Mouse (Mus musculus) midbrain, postnatal 0 days (tissue): ENCODE measurements at regions not wholly inside any gene's neighbourhood (a gene's known extent, or its start where the extent isn't known, plus 50 kb on each side); places are given as distances from the start of the nearest gene placed in this dataset.

ENCODE experiments used
- ATAC-seq: fragments of 200-750 bp; cut with Nextera tagmentation; 2 replicates; pipeline ENCODE4 v1.8.0; 2017; ENCODE audit warnings: moderate number of reproducible peaks, mild to moderate bottlenecking, moderate TSS enrichment, moderate library complexity; ENCODE audit not compliant: low FRiP score
- DNase-seq: peaks from one replicate; pipeline ENCODE4 v3.0.0-alpha.2; 2015; ENCODE audit warnings: low spot score
- H3K27ac ChIP-seq: fragments of 300-500 bp; sonication (generic); 2 replicates; pipeline ENCODE4 v1.5.1; 2014; ENCODE audit warnings: low read depth, mild to moderate bottlenecking, low read length, mixed read lengths
- H3K27me3 ChIP-seq: fragments of 300-500 bp; sonication (generic); 2 replicates; pipeline ENCODE4 v1.6.1; 2014; ENCODE audit warnings: low read length, control low read depth, mixed read lengths; ENCODE audit not compliant: insufficient read depth
- H3K36me3 ChIP-seq: fragments of 300-500 bp; sonication (generic); 2 replicates; pipeline ENCODE4 v1.6.1; 2014; ENCODE audit warnings: low read length, control low read depth, mixed read lengths; ENCODE audit not compliant: insufficient read depth
- H3K4me1 ChIP-seq: fragments of 300-500 bp; sonication (generic); 2 replicates; pipeline ENCODE4 v1.6.1; 2014; ENCODE audit warnings: mild to moderate bottlenecking, control low read depth, antibody characterized with exemption, low read length, mixed read lengths; ENCODE audit not compliant: insufficient read depth
- H3K4me2 ChIP-seq: fragments of 300-500 bp; sonication (generic); 2 replicates; pipeline ENCODE4 v1.6.1; 2014; ENCODE audit warnings: low read depth, mild to moderate bottlenecking, low read length, mixed read lengths; ENCODE audit not compliant: poor library complexity, severe bottlenecking
- H3K4me3 ChIP-seq: fragments of 300-500 bp; sonication (generic); 2 replicates; pipeline ENCODE4 v1.5.1; 2014; ENCODE audit warnings: low read depth, mild to moderate bottlenecking, low read length, moderate library complexity
- H3K9ac ChIP-seq: fragments of 300-500 bp; sonication (generic); replicated peaks from 2 replicates; pipeline ENCODE4 v1.6.1; 2014; ENCODE audit warnings: mild to moderate bottlenecking, low read length, moderate library complexity, mixed read lengths; ENCODE audit not compliant: poor library complexity, severe bottlenecking
- H3K9me3 ChIP-seq: fragments of 300-500 bp; sonication (generic); 2 replicates; pipeline ENCODE4 v1.6.1; 2016; ENCODE audit warnings: low read length, control low read depth
- CTCF ChIP-seq: IDR thresholded peaks from 2 replicates; pipeline ENCODE4 v1.5.1; 2016; ENCODE audit warnings: antibody characterized with exemption, mild to moderate bottlenecking
- WGBS: fragments of 180-500 bp; shearing (Covaris S2); extraction: QIAGEN DNeasy Blood & Tissue Kit; methylation state at CpG from one replicate; pipeline ENCODE4 v1.1.7; 2014; 5-methylcytosine and 5-hydroxymethylcytosine counted together

GRCm38 (mm10) chr10:60928646-60929045 is 97.3 kb upstream of the Unc5b start:
- no peaks in the 10 kb centered on the region for H3K4me1 ChIP-seq
- H3K4me3 ChIP-seq: no peak overlapping the region
- H3K27ac ChIP-seq: no peak overlapping the region
- no peak overlapping the region for H3K4me2 ChIP-seq
- no peaks in the 10 kb centered on the region for H3K36me3 ChIP-seq
- TF ChIP-seq CTCF: no peak
- WGBS: 82% methylated on average over 7 of the region's 7 CpGs
- DNase-seq: no peak
- no peaks in the 10 kb centered on the region for H3K27me3 ChIP-seq
- ATAC-seq: no peak
- H3K9me3 ChIP-seq: no peaks in the 10 kb centered on the region
- no peak overlapping the region for H3K9ac ChIP-seq

- no peaks in the 10 kb centered on the region for H3K9me3 ChIP-seq
- DNase-seq (no peak), ATAC-seq (no peak)
- H3K36me3 ChIP-seq: no peaks in the 10 kb centered on the region
- no peak for TF ChIP-seq CTCF
- 77% methylated on average over 8 of the region's 8 CpGs for WGBS
- no peak overlapping the region for H3K9ac ChIP-seq
- no peaks in the 10 kb centered on the region for H3K4me1 ChIP-seq
- H3K27me3 ChIP-seq: no peaks in the 10 kb centered on the region
- H3K4me2 ChIP-seq: no peak overlapping the region
- no peak overlapping the region for H3K4me3 ChIP-seq
- no peak overlapping the region for H3K27ac ChIP-seq
These were observed 96.8 kb upstream of the Unc5b start for GRCm38 (mm10) chr10:60928164-60928563.

- DNase-seq (no peak), ATAC-seq (no peak)
- Histone ChIP-seq H3K36me3 (no peaks in the 10 kb centered on the region), H3K4me1 (no peaks in the 10 kb centered on the region), H3K27ac (no peak overlapping the region), H3K27me3 (no peaks in the 10 kb centered on the region), H3K9ac (no peak overlapping the region), H3K4me3 (no peak overlapping the region), H3K4me2 (no peak overlapping the region), H3K9me3 (no peaks in the 10 kb centered on the region)
- WGBS: 88% methylated on average over 12 of the region's 12 CpGs
- TF ChIP-seq CTCF: 0 out of 2 replicates have a peak, but pooled peaks have one; percentile 9
These were observed 95.3 kb upstream of the Unc5b start for GRCm38 (mm10) chr10:60926632-60927031.

GRCm38 (mm10) chr10:60925644-60926043 is 94.3 kb upstream of the Unc5b start:
- H3K9me3 ChIP-seq: no peaks in the 10 kb centered on the region
- no peak overlapping the region for H3K27ac ChIP-seq
- no peak overlapping the region for H3K4me3 ChIP-seq
- TF ChIP-seq CTCF: no peak
- DNase-seq (no peak), ATAC-seq (no peak)
- H3K36me3 ChIP-seq: no peaks in the 10 kb centered on the region
- no peaks in the 10 kb centered on the region for H3K27me3 ChIP-seq
- no peak overlapping the region for H3K9ac ChIP-seq
- H3K4me1 ChIP-seq: no peaks in the 10 kb centered on the region
- no peak overlapping the region for H3K4me2 ChIP-seq
- 81% methylated on average over 2 of the region's 2 CpGs for WGBS

- Histone ChIP-seq H3K36me3 (no peaks in the 10 kb centered on the region), H3K4me3 (no peak overlapping the region), H3K4me2 (no peak overlapping the region), H3K27ac (no peak overlapping the region), H3K9me3 (no peaks in the 10 kb centered on the region), H3K4me1 (no peaks in the 10 kb centered on the region), H3K9ac (no peak overlapping the region), H3K27me3 (no peaks in the 10 kb centered on the region)
- WGBS: 70% methylated on average over 2 of the region's 2 CpGs
- no peak for TF ChIP-seq CTCF
- DNase-seq: no peak
- no peak for ATAC-seq
These were observed 93.8 kb upstream of the Unc5b start for GRCm38 (mm10) chr10:60925198-60925597.

- no peak for TF ChIP-seq CTCF
- H3K4me1 ChIP-seq: no peaks in the 10 kb centered on the region
- ATAC-seq: no peak
- H3K4me3 ChIP-seq: no peak overlapping the region
- no peak for DNase-seq
- WGBS: 22% methylated on average over 11 of the region's 11 CpGs
- H3K9ac ChIP-seq: no peak overlapping the region
- no peak overlapping the region for H3K27ac ChIP-seq
- H3K4me2 ChIP-seq: no peak overlapping the region
- H3K27me3 ChIP-seq: no peaks in the 10 kb centered on the region
- H3K36me3 ChIP-seq: no peaks in the 10 kb centered on the region
- H3K9me3 ChIP-seq: no peaks in the 10 kb centered on the region
These were observed 92.4 kb upstream of the Unc5b start for GRCm38 (mm10) chr10:60923806-60924205.
